13 mouse cellular contexts compared by ENCODE assay signal in the genomic region with DNA sequence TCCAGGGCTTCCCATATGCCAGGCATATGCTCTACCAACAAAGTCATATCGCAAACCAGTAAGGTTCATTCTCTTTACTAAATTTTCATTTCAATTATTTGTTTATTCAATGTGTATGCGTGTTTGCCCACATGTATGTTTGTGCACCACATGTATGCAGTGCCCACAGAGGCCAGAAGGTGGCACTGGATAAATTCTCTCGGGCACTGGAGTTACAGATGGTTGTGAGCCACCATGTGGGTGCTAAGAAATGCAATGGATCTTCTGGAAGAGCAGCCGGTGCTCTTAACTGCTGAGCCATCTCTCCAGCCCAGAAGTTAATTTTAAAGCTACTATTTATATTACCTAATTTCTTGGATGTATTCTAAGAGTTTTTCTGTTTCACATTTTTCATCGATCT. TPM values are rescaled to one million over a fixed set of nuclear protein-coding genes. Genes with fewer than 3 reads are reported as not detected.
A peak's percentile ranks its signal among the peaks of the same experiment; 100 is the strongest.
DNase-seq lines count a peak whose midpoint lies in the region; ATAC-seq lines count a peak whose summit lies in the region.
"Had no signal": no experiment of that assay in that cellular context is flagged by ENCODE, and none has a peak within 500 bp of the region (broad histone marks: within the 10 kb centered on the region; RNA-seq: fewer than 3 reads in every experiment).

No protein-coding gene starts in this region.

- ATAC-seq in monocyte, adult 5-6 weeks (replicated peaks; ENCODE audit: insufficient number of reproducible peaks, low FRiP score, low TSS enrichment, poor library complexity, severe bottlenecking) = no peak
- ATAC-seq: hindbrain, postnatal 0 days had no signal

- DNase-seq in layer of hippocampus, adult 9-11 months = peak; percentile 14
- DNase-seq in layer of hippocampus, adult 8-10 months (ENCODE audit: low spot score in 2 of 2) = no peak
- peak; percentile 37 for DNase-seq in 3T3-L1 (ENCODE audit: low read depth, low spot score)
- DNase-seq in 416B (ENCODE audit: low read depth) = peak; percentile 27
- peak; percentile 40 for DNase-seq in brain, adult 2 months (ENCODE audit: low read depth, low spot score)
- no peak for DNase-seq in cerebellum, postnatal 25 days
- no peak for DNase-seq in adrenal gland, postnatal 25 days
- DNase-seq: adrenal gland, adult 8-10 months; kidney, postnatal 14 days; liver, embryonic 13.5 days; thymus, adult 18-20 months had no signal

RNA-seq across cellular contexts. Expression of gene Hmmr, which starts 17.7 kb away (rescaled TPM):
- total RNA-seq in layer of hippocampus, adult 8-10 months (2022) = under 1 TPM in 3 of 4 experiments, not detected in 1; 0.37 to 0.57 (median 0.45) TPM
- 0.58 to 1.9 TPM in 2 of 3 replicates, not detected in the other for total RNA-seq in monocyte, adult 5-6 weeks (2017)
- 3.6 and 5.4 TPM in 2 replicates for total RNA-seq in adrenal gland, postnatal 25 days (2021)

RNA-seq across cellular contexts. Expression of gene Nudcd2, which starts 17.9 kb away (rescaled TPM):
- total RNA-seq in layer of hippocampus, adult 8-10 months (2022) = 10 to 100 TPM; 16.7 to 21.6 (median 18.3) TPM
- total RNA-seq in monocyte, adult 5-6 weeks (2017) = 16.8 to 31.9 TPM (median 27.7 TPM) in 3 replicates
- 30.7 and 35.4 TPM in 2 replicates for total RNA-seq in adrenal gland, postnatal 25 days (2021)

RNA-seq across cellular contexts. Expression of gene Mat2b, which starts 20.5 kb away (rescaled TPM):
- 100 to 1,000 TPM; 120 to 127 (median 125) TPM for total RNA-seq in layer of hippocampus, adult 8-10 months (2022)
- total RNA-seq in monocyte, adult 5-6 weeks (2017) = 136 to 161 TPM (median 144 TPM) in 3 replicates
- 80.6 and 102 TPM in 2 replicates for total RNA-seq in adrenal gland, postnatal 25 days (2021)

RNA-seq across cellular contexts. Expression of gene Ccng1, which starts 39.6 kb away (rescaled TPM):
- 10 to 100 TPM; 64.8 to 75.7 (median 68.7) TPM for total RNA-seq in layer of hippocampus, adult 8-10 months (2022)
- 70.3 to 89.6 TPM (median 85.1 TPM) in 3 replicates for total RNA-seq in monocyte, adult 5-6 weeks (2017)
- total RNA-seq in adrenal gland, postnatal 25 days (2021) = 64.5 and 65.3 TPM in 2 replicates

Comparison
In these comparisons a context has a peak if more than half of its experiments do, and no peak if none do; other contexts are left out.
1. DNase-seq: peak in layer of hippocampus, adult 9-11 months (single experiment), 3T3-L1 (single experiment), 416B (single experiment) and brain, adult 2 months (single experiment); none in layer of hippocampus, adult 8-10 months (0 of 2), cerebellum, postnatal 25 days (0 of 2) and adrenal gland, postnatal 25 days (single experiment).